Mouse (Mus musculus) lung, postnatal 0 days (tissue): Measurements from ENCODE around the gene Gm49340.

Experiments
- CTCF ChIP-seq: IDR thresholded peaks from 2 replicates; pipeline ENCODE4 v1.5.1; 2016; ENCODE audit warnings: antibody characterized with exemption, mild to moderate bottlenecking
- EP300 ChIP-seq: IDR thresholded peaks from 2 replicates; pipeline ENCODE4 v1.6.1; 2016; ENCODE audit warnings: antibody characterized with exemption, mild to moderate bottlenecking, control low read depth

DNA sequence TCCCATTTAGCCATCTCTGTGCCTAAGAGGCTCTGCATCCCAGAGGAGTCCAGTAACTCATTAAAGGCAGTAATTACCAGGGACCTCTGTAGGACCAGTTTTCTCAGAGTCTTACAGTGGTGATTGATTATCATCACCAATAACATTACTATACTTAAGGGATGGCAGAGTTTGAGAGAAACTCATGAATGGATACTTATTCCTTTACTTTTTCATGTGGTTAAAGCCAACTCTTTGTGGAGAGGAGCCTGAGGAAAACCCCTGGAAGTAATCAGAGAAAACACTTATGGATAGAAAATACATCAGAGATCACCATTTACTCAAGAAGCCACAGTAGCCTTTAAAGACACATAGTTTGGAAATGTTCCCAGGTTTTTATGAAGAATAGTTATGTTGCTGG is 70.0 kb downstream of the Gm49340 start, which contains the start of gene Olfr1:
- TF ChIP-seq EP300 (no peak), CTCF (no peak)
